Mouse (Mus musculus) liver, adult 2 months (tissue): ENCODE data around the gene Tshz3.

Experiments
- CTCF ChIP-seq: fragments of 200-500 bp; IDR thresholded peaks from 2 replicates; pipeline ENCODE4 v1.5.1; 2011; ENCODE audit warnings: low read depth, low read length, control low read depth
- POLR2A ChIP-seq: fragments of 200-500 bp; IDR thresholded peaks from 2 replicates; pipeline ENCODE4 v1.6.1; 2011; ENCODE audit warnings: low read length, control low read depth; ENCODE audit not compliant: insufficient read depth; ENCODE audit errors: extremely low read depth

DNA sequence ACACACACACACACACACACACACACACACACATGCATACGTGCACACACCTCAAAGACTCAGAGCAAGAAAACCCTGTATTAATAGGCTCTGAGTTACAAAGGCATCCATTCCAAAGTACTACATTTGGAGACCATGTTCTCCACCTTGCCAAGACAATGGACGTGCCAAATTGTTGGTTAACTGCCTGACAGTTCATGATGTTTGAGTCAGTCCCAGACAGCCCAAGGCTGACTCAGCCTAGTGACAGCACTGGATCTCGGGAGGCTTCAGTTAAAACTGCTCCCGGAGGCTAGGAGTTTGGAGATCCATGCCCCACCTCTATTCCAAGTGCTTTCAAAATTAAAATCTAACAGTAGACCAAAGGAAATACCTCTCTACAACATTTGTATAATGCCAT, 79.0 kb downstream of the Tshz3 start:
- TF ChIP-seq POLR2A (no peak), CTCF (no peak)
